Mouse (Mus musculus): ENCODE data around the gene Pou2f2. TPM values are rescaled to one million over a fixed set of nuclear protein-coding genes. Genes with fewer than 3 reads are reported as not detected.

Gene Pou2f2
- total RNA-seq, 2 experiments from 2014 or later: 0.10 to 0.72 TPM

- DNase-seq: no peak
- intact Hi-C loops (cut with DNase I): no loop called here
Observed at GRCm38 (mm10) chr7:25197384-25198018, 18.0 kb upstream of the Pou2f2 start.

- no peak for DNase-seq
- intact Hi-C loops (cut with DNase I): no loop called here
Observed at GRCm38 (mm10) chr7:25196107-25196506, 16.6 kb upstream of the Pou2f2 start.

- no peak for DNase-seq
- intact Hi-C loops (cut with DNase I): no loop called here
Observed at GRCm38 (mm10) chr7:25195148-25195547, 15.6 kb upstream of the Pou2f2 start.

- no peak for DNase-seq
- intact Hi-C loops (cut with DNase I): no loop called here
Observed at GRCm38 (mm10) chr7:25192110-25192509, 12.6 kb upstream of the Pou2f2 start.

GRCm38 (mm10) chr7:25190806-25191205, 11.3 kb upstream of the Pou2f2 start:
- DNase-seq: no peak
- intact Hi-C loops (cut with DNase I): no loop called here

GRCm38 (mm10) chr7:25187662-25188650, 8.4 kb upstream of the Pou2f2 start:
- intact Hi-C loops (cut with DNase I): loop anchor here (2.0 kb wide), 1 partner anchor 55 kb away; no protein-coding TSS in a partner anchor
- peak; percentile 82 to 83 for DNase-seq

- intact Hi-C loops (cut with DNase I): no loop called here
- no peak for DNase-seq
Observed at GRCm38 (mm10) chr7:25184091-25184490, 4.6 kb upstream of the Pou2f2 start.

GRCm38 (mm10) chr7:25181814-25182213, 2.3 kb upstream of the Pou2f2 start:
- intact Hi-C loops (cut with DNase I): no loop called here
- no peak for DNase-seq

- no peak for DNase-seq
- intact Hi-C loops (cut with DNase I): no loop called here
Observed at GRCm38 (mm10) chr7:25181331-25181790, 1.8 kb upstream of the Pou2f2 start.

GRCm38 (mm10) chr7:25180512-25180911, 986 bp upstream of the Pou2f2 start:
- DNase-seq: no peak
- intact Hi-C loops (cut with DNase I): no loop called here

- intact Hi-C loops (cut with DNase I): no loop called here
- no peak for DNase-seq
Observed at GRCm38 (mm10) chr7:25178787-25179605, 530 bp downstream of the Pou2f2 start.

GRCm38 (mm10) chr7:25178317-25178716, 1.2 kb downstream of the Pou2f2 start:
- intact Hi-C loops (cut with DNase I): no loop called here
- DNase-seq: no peak

- intact Hi-C loops (cut with DNase I): no loop called here
Observed at GRCm38 (mm10) chr7:25174343-25174742, 5.2 kb downstream of the Pou2f2 start.

GRCm38 (mm10) chr7:25172669-25173068, 6.9 kb downstream of the Pou2f2 start:
- intact Hi-C loops (cut with DNase I): no loop called here

More at GRCm38 (mm10) chr7:25174343-25174742, 5.2 kb downstream of the Pou2f2 start:
- DNase-seq: no peak

GRCm38 (mm10) chr7:25170583-25170982, 8.9 kb downstream of the Pou2f2 start:
- intact Hi-C loops (cut with DNase I): no loop called here

More at GRCm38 (mm10) chr7:25172669-25173068, 6.9 kb downstream of the Pou2f2 start:
- no peak for DNase-seq

GRCm38 (mm10) chr7:25166106-25166505, 13.4 kb downstream of the Pou2f2 start:
- intact Hi-C loops (cut with DNase I): no loop called here

More at GRCm38 (mm10) chr7:25170583-25170982, 8.9 kb downstream of the Pou2f2 start:
- no peak for DNase-seq

GRCm38 (mm10) chr7:25156158-25156648, 23.3 kb downstream of the Pou2f2 start:
- intact Hi-C loops (cut with DNase I): no loop called here
- no peak for DNase-seq

More at GRCm38 (mm10) chr7:25166106-25166505, 13.4 kb downstream of the Pou2f2 start:
- DNase-seq: no peak

GRCm38 (mm10) chr7:25155469-25156157, 23.9 kb downstream of the Pou2f2 start:
- DNase-seq: no peak
- intact Hi-C loops (cut with DNase I): no loop called here

- DNase-seq: no peak
- intact Hi-C loops (cut with DNase I): no loop called here
Observed at GRCm38 (mm10) chr7:25154648-25155047, 24.9 kb downstream of the Pou2f2 start.

GRCm38 (mm10) chr7:25153841-25154240, 25.7 kb downstream of the Pou2f2 start:
- DNase-seq: no peak
- intact Hi-C loops (cut with DNase I): no loop called here
